Mouse (Mus musculus): ENCODE data around the gene Snx18. TPM values are rescaled to one million over a fixed set of nuclear protein-coding genes. Genes with fewer than 3 reads are reported as not detected.

Gene Snx18
- polyA plus RNA-seq, 1 experiment = 42.4 TPM

DNA sequence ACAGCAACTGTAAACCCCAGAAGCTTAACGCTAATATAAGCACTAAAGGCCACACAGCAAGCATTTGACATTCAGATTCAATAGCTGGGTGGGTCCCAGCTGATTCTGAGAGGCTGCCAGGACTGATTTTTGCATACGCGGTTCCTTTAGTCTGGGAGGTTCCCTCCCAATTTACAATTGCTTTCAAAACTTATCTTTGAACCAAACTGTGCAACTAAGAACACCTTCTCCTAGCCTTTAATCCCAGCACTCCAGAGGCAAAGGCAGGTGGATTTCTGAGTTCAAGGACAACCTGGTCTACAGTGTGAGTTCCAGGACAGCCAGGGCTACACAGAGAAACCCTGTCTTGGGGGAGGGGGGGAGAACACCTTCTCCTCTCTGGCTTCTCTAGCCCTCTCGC, 10.5 kb downstream of the Snx18 start:
- Histone ChIP-seq H3K9me3 (replicated peaks; ENCODE audit: control insufficient read depth, insufficient read depth, low read length, poor library complexity, severe bottlenecking) (no peaks in the 10 kb centered on the region), H3K27me3 (ENCODE audit: control insufficient read depth, insufficient read depth, low read length, poor library complexity, severe bottlenecking) (no peaks in the 10 kb centered on the region), H3K36me3 (ENCODE audit: control insufficient read depth, insufficient read depth, low read length, poor library complexity, severe bottlenecking) (no peaks in the 10 kb centered on the region; the same call in 1 of the 2 replicates), H3K9ac (ENCODE audit: low read depth, poor library complexity, severe bottlenecking) (0 out of 2 replicates have a peak overlapping the region, but pooled peaks have one; percentile 23), H3K27ac (ENCODE audit: insufficient read depth, low read length) (peak overlapping the region; percentile 96), H3K4me1 (ENCODE audit: control insufficient read depth, insufficient read depth, low read length) (peaks cover 8% of the 10 kb centered on the region), H3K4me3 (ENCODE audit: low read depth, low read length) (no peak overlapping the region)
- TF ChIP-seq POLR2A (IDR thresholded peaks at IDR 0.05; ENCODE audit: insufficient read depth, low read length) = no peak
- TF ChIP-seq EP300 (IDR thresholded peaks at IDR 0.05; ENCODE audit: insufficient read depth, low read depth, low read length) = 0 out of 2 replicates have a peak, but pooled peaks have one; percentile 6
- TF ChIP-seq CTCF (IDR thresholded peaks at IDR 0.05; ENCODE audit: low read depth, low read length) = no peak

DNA sequence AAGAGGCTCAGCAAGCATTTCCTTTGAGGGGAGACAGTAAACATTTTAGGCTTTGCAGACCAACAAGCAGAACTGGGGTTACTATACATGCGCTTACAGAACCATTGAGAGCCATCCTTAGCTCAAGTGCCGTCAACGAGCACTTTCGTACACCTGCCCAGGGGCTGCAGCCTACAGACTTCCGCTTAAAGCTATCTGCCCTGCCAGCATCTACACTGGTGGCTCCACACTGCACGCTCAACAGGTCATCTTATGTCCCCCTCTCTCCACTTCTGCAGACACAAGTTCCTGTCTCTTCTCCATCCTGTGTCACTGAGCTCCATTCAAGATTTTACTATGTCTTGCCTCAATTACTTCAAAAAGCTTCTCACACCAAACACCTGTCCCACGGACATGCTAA, 11.0 kb downstream of the Snx18 start:
- TF ChIP-seq EP300 (IDR thresholded peaks at IDR 0.05; ENCODE audit: insufficient read depth, low read depth, low read length) (no peak), POLR2A (IDR thresholded peaks at IDR 0.05; ENCODE audit: insufficient read depth, low read length) (no peak), CTCF (IDR thresholded peaks at IDR 0.05; ENCODE audit: low read depth, low read length) (no peak)
- Histone ChIP-seq H3K27ac (ENCODE audit: insufficient read depth, low read length) (peak overlapping the region; percentile 85), H3K27me3 (ENCODE audit: control insufficient read depth, insufficient read depth, low read length, poor library complexity, severe bottlenecking) (no peaks in the 10 kb centered on the region), H3K36me3 (ENCODE audit: control insufficient read depth, insufficient read depth, low read length, poor library complexity, severe bottlenecking) (no peaks in the 10 kb centered on the region), H3K4me1 (ENCODE audit: control insufficient read depth, insufficient read depth, low read length) (peaks cover 8% of the 10 kb centered on the region), H3K9ac (ENCODE audit: low read depth, poor library complexity, severe bottlenecking) (no peak overlapping the region), H3K4me3 (ENCODE audit: low read depth, low read length) (no peak overlapping the region), H3K9me3 (replicated peaks; ENCODE audit: control insufficient read depth, insufficient read depth, low read length, poor library complexity, severe bottlenecking) (no peaks in the 10 kb centered on the region)

DNA sequence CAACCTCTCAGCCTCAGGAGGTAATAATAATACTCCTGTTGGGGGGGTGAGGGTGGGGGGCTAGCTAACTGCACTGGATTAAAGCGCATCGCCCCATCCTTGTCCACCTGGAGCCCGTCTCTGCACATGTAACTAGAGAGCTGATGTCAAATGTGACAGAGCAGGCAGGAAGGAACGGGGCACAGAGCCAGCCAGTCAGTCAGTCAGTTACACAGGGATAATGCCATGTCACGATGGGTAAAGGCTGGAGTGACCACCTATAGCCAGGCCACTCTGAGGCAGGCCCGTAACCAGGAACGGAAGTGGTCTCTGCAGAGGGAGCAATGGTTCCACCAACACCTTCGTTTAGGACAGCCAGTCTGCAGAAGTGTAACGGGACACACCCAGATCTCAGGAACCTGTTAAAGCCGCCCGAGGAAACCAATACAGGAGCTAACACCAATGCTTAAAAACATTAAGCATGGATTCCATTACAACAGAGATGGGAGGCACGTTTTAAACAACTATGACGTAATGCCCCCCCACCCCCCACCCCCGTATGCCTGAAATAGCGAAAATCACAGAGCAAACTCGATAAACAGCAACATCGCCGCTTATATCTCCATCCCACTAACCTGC, 11.5 kb downstream of the Snx18 start:
- Histone ChIP-seq H3K4me3 (ENCODE audit: low read depth, low read length) (no peak overlapping the region), H3K36me3 (ENCODE audit: control insufficient read depth, insufficient read depth, low read length, poor library complexity, severe bottlenecking) (no peaks in the 10 kb centered on the region), H3K4me1 (ENCODE audit: control insufficient read depth, insufficient read depth, low read length) (peaks cover 10% of the 10 kb centered on the region), H3K27me3 (ENCODE audit: control insufficient read depth, insufficient read depth, low read length, poor library complexity, severe bottlenecking) (no peaks in the 10 kb centered on the region), H3K9me3 (replicated peaks; ENCODE audit: control insufficient read depth, insufficient read depth, low read length, poor library complexity, severe bottlenecking) (no peaks in the 10 kb centered on the region), H3K27ac (ENCODE audit: insufficient read depth, low read length) (peak overlapping the region; percentile 85), H3K9ac (ENCODE audit: low read depth, poor library complexity, severe bottlenecking) (no peak overlapping the region)
- TF ChIP-seq CTCF (IDR thresholded peaks at IDR 0.05; ENCODE audit: low read depth, low read length) (no peak), POLR2A (IDR thresholded peaks at IDR 0.05; ENCODE audit: insufficient read depth, low read length) (no peak), EP300 (IDR thresholded peaks at IDR 0.05; ENCODE audit: insufficient read depth, low read depth, low read length) (no peak)

DNA sequence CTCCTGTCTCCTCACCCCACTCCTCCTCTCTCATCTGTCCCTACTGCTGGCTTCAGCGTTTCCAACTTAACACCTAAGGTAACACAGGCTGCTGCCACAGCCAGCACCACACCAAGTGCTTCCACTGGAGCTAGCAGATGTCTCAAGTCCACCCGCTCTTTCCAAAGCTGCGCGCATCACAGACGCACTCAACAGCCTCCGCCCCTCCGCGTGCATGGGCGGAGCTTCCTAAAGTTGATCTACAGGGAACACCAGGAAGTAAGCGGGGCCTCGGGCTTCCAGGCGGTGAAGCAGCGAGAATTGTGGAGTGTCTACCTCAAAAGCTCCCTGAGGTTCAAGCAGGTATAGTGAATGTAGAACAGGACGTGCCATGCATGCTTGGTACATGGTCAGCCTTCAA, 12.2 kb downstream of the Snx18 start:
- Histone ChIP-seq H3K9ac (ENCODE audit: low read depth, poor library complexity, severe bottlenecking) (0 out of 2 replicates have a peak overlapping the region, but pooled peaks have one; percentile 8), H3K4me1 (ENCODE audit: control insufficient read depth, insufficient read depth, low read length) (peaks cover 13% of the 10 kb centered on the region), H3K9me3 (replicated peaks; ENCODE audit: control insufficient read depth, insufficient read depth, low read length, poor library complexity, severe bottlenecking) (no peaks in the 10 kb centered on the region), H3K27ac (ENCODE audit: insufficient read depth, low read length) (peak overlapping the region; percentile 90), H3K27me3 (ENCODE audit: control insufficient read depth, insufficient read depth, low read length, poor library complexity, severe bottlenecking) (no peaks in the 10 kb centered on the region), H3K4me3 (ENCODE audit: low read depth, low read length) (peak overlapping the region; percentile 62), H3K36me3 (ENCODE audit: control insufficient read depth, insufficient read depth, low read length, poor library complexity, severe bottlenecking) (no peaks in the 10 kb centered on the region)
- no peak for TF ChIP-seq CTCF (IDR thresholded peaks at IDR 0.05; ENCODE audit: low read depth, low read length)

GRCm38 (mm10) chr13:113605693-113606092, 12.7 kb downstream of the Snx18 start:
- Histone ChIP-seq H3K9ac (ENCODE audit: low read depth, poor library complexity, severe bottlenecking) (0 out of 2 replicates have a peak overlapping the region, but pooled peaks have one; percentile 8), H3K4me3 (ENCODE audit: low read depth, low read length) (peak overlapping the region; percentile 62)

GRCm38 (mm10) chr13:113604321-113604720, 14.0 kb downstream of the Snx18 start:
- H3K9ac ChIP-seq (ENCODE audit: low read depth, poor library complexity, severe bottlenecking) = no peak overlapping the region
- H3K36me3 ChIP-seq (ENCODE audit: control insufficient read depth, insufficient read depth, low read length, poor library complexity, severe bottlenecking) = no peaks in the 10 kb centered on the region

More at GRCm38 (mm10) chr13:113605693-113606092, 12.7 kb downstream of the Snx18 start:
- H3K4me1 ChIP-seq (ENCODE audit: control insufficient read depth, insufficient read depth, low read length) = peaks cover 12% of the 10 kb centered on the region
- TF ChIP-seq EP300 (IDR thresholded peaks at IDR 0.05; ENCODE audit: insufficient read depth, low read depth, low read length) = no peak
- TF ChIP-seq CTCF (IDR thresholded peaks at IDR 0.05; ENCODE audit: low read depth, low read length) = no peak
- no peak for TF ChIP-seq POLR2A (IDR thresholded peaks at IDR 0.05; ENCODE audit: insufficient read depth, low read length)
- peak overlapping the region; percentile 90 for H3K27ac ChIP-seq (ENCODE audit: insufficient read depth, low read length)
- no peaks in the 10 kb centered on the region for H3K9me3 ChIP-seq (replicated peaks; ENCODE audit: control insufficient read depth, insufficient read depth, low read length, poor library complexity, severe bottlenecking)
- no peaks in the 10 kb centered on the region for H3K36me3 ChIP-seq (ENCODE audit: control insufficient read depth, insufficient read depth, low read length, poor library complexity, severe bottlenecking)
- no peaks in the 10 kb centered on the region for H3K27me3 ChIP-seq (ENCODE audit: control insufficient read depth, insufficient read depth, low read length, poor library complexity, severe bottlenecking)

More at GRCm38 (mm10) chr13:113604321-113604720, 14.0 kb downstream of the Snx18 start:
- Histone ChIP-seq H3K4me3 (ENCODE audit: low read depth, low read length) (no peak overlapping the region), H3K4me1 (ENCODE audit: control insufficient read depth, insufficient read depth, low read length) (peaks cover 9% of the 10 kb centered on the region), H3K9me3 (replicated peaks; ENCODE audit: control insufficient read depth, insufficient read depth, low read length, poor library complexity, severe bottlenecking) (no peaks in the 10 kb centered on the region), H3K27me3 (ENCODE audit: control insufficient read depth, insufficient read depth, low read length, poor library complexity, severe bottlenecking) (no peaks in the 10 kb centered on the region), H3K27ac (ENCODE audit: insufficient read depth, low read length) (peak overlapping the region; percentile 44)
- TF ChIP-seq POLR2A (IDR thresholded peaks at IDR 0.05; ENCODE audit: insufficient read depth, low read length) (no peak), CTCF (IDR thresholded peaks at IDR 0.05; ENCODE audit: low read depth, low read length) (no peak), EP300 (IDR thresholded peaks at IDR 0.05; ENCODE audit: insufficient read depth, low read depth, low read length) (no peak)

Data from ES-Bruce4 (cell line).